Mouse (Mus musculus) G1E-ER4 (cell line): Measurements from ENCODE around the gene Zbtb20. TPM values are rescaled to one million over a fixed set of nuclear protein-coding genes. Genes with fewer than 3 reads are reported as not detected.

Experiments
- GATA1 ChIP-seq: IDR thresholded peaks from one replicate; pipeline ENCODE4 v1.8.0; 2012; ENCODE audit warnings: low read length, inconsistent platforms
- polyA plus RNA-seq: library from polyadenylated mRNA; stranded (reverse); fragments of >175 nt; gene quantifications from 2 replicates; pipeline ENCODE4 v1.2.3, GENCODE M21; 2012

Zbtb20 gene
- polyA plus RNA-seq, 1 experiment: 0.58 TPM

DNA sequence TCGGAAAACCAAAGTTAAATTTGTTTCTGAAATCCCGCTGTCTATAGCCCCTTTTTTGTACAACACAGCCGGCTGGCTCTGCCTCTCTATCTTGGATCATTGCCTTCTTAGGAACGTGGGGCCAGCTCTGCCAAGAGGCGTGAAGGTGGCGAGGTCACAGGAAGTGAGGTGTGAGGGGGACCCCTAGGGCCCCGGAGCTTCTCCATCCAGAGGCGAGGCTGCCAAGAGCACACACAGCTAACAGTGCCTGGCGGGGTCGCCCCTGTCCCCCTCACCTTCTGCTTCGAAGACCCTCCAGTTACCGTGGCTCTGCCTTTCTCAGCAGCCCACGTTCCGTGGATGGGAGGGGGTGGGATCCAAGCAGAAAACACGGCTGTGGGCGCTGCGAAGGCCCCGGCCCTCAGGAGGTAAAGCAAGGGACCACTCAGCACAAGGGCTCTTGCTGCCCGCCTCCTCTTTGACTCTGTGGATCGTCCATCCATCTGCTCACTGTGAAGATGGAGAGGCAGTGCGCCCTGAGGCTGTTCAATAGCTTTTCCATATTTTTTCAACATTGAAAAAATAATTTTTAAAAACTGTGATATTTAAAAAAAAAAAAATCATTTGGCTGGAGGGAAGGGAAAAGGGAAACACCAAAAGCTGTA is 762.8 kb downstream of the Zbtb20 start:
- no peak for TF ChIP-seq GATA1

DNA sequence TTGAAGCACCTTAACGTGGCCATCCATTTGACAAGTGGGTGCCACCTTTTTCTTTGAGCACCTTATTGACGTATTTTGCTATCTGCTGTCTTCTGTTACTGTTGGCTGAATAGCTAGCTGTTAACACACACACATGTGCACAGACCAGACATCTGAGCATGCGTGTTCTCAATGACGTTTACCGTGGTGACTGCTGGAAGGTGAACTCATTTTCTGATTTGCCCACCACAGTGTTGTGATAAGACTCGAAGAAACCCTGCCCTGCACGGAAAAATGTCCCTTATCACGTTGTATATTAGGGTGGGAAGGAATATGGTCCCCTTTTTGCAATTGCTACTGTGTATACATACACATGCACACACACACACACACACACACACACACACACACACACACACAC is 765.5 kb downstream of the Zbtb20 start:
- no peak for TF ChIP-seq GATA1

DNA sequence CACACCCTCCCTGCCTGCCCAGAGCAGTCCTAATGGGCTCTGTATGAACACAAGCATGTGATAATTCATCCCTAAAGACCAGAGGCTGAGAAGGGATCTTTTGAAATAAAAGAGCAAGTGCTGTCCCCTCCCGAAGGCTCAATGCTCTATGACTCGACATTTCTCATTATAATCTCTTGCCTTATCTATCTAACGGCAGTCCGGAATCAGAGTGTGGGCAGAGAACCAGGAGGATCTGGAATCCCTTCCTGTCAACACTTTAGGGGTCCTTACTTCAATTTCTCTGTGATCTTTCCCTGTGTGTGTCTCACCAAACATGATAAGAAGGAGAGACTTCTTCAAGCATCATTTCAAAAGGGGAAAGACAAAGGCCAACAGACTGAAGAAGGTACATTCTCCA is 770.2 kb downstream of the Zbtb20 start:
- TF ChIP-seq GATA1: no peak

DNA sequence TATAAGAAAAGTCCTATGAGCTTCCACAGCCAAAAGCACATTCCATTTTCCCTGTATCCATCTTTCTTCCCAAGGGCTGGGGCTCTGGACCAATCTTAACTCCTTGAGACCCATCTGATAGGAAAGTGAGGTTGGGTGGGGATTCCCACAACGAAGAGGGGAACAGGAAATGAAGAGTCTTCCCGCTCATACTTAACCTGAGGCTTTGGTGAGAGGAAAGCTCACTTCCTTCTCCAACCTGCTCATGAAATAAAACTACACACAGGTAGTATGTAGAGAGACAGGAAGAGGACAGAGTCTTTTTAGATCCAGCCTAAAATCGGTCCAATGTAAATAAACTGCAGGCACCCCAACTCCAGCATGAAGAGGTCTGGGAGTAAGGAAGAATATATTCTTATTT is 771.3 kb downstream of the Zbtb20 start:
- TF ChIP-seq GATA1: no peak

DNA sequence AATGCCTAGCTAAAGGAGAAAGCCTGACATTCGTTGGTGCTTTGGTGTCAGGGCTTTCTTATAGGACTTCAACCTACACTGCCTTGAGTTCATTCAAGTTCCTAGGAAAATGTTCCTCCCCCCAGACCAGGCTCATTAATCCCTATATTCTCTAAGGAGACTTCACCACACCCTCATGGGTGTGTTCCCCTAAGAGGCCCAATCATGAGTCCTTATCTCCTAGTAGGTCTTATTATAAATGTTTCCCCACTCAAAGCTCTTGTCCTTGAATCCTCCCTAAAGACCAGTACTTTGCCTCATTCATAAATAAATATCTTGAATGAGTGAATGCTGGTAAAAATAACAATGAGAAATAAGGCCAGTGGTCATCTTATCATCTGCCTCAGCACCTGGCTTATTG is 772.0 kb downstream of the Zbtb20 start:
- TF ChIP-seq GATA1: no peak

DNA sequence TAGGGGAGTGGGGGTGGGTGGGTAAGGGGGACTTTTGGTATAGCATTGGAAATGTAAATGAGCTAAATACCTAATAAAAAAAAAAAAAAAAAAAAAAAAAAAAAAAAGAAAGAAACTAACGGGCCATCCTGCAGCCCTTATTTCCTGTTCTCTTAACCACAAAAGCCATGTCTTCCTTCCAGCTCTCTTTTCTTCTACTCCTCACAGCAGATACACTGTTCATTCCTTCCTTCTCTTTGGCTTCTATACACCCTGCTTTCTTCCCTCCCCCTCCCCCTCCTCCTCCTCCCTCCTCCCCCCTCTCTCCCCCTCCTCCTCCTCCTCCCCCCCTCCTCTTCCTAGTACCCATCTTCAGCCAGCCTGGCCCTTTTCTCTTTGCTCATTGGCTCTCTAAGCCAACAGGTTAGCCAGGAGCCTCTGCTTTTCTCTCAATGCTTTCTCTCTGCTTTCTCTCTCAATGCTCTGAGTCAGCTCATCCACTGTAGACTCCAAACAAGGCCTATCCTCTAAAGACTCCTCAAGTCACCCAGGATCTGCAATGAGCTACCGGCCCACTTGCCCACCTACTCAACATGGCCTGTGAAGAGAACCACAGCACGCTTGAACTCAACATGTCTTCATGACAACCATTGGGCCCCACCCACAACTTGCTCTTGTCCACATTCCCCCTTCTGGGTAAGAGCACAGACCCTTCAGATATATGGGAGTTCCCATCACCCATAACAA is 774.8 kb downstream of the Zbtb20 start:
- TF ChIP-seq GATA1: no peak

DNA sequence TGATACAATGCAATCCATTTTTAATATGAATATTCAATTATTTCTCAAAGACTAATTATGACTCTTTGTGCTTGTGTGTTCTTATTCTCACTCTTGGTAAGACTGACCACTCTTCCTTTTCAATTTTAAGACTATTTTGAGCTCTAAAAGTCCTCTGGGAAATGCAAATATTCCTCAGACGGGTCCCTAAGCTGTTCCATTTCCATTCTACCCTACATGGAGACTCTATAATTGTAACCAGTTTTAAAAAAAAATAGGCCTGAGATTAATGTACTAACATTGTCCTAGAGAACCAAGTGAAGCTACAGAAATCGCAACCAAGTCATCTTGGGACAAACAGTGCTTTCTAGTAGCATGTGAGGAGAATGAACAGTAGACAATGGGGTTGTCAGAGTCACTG is 777.6 kb downstream of the Zbtb20 start:
- no peak for TF ChIP-seq GATA1

DNA sequence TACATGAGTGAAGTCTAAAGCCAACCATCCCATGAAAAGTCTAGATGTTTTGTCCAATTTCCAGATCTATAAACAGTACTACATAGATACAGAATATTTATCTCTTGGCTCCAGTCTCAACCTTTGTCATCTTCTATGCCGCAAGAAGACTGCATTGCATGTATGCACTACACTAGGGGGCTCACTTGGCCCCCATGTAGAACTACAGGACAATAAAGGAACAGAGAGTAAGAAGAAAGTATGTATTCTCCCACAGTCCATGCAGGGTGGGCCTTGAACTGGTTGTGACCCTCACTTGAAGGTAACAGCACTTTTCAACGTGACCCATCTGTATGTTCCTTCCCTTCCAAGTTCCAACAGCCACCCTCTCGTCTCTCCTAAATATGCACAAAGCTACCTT is 778.6 kb downstream of the Zbtb20 start:
- no peak for TF ChIP-seq GATA1

DNA sequence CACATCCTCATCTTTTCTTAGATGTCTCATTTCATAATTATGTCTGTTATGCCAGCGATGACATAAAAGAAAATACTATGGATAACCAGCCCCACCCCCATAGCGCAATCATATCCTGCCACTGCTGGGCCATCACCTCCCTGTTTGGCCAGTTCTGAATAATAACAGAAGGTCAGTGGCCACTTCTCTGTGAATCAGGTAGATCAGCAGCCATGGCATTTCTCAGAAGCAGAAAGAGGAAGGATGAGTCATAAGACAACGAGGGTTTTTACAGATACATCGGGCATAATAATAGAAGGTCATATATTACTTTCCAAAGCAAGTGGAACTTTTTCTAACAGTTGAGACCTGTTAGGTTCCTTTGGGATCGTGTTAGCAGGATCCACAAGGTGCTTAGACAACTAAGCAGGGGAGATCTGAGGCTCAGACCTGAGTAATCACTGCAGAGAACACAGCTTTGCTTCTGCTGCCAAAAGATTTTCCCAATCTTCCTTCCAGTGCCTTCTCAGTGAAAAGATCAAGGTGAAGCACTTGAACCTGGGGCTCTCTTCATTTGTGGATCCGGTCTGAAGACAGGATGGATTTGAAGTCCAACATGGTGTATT is 779.6 kb downstream of the Zbtb20 start:
- no peak for TF ChIP-seq GATA1

DNA sequence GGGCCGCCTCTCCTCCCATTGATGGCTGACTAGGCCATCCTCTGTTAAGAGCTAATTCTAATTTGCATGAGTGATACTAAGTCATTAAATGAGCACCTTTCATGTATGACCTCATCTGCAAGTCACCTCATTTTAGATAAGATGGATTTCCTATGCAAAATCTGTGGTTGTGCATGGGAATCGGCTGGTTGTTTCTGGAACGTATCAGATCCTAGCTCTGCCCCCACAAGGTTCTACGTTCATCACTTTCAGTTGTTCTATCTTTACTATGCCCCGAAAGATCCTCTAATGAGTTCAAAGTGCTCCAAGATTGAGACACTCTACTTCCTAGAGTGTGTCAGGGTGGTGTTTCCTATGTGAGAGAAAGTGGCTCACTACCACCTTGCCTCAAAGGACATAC is 785.9 kb downstream of the Zbtb20 start:
- TF ChIP-seq GATA1: no peak

DNA sequence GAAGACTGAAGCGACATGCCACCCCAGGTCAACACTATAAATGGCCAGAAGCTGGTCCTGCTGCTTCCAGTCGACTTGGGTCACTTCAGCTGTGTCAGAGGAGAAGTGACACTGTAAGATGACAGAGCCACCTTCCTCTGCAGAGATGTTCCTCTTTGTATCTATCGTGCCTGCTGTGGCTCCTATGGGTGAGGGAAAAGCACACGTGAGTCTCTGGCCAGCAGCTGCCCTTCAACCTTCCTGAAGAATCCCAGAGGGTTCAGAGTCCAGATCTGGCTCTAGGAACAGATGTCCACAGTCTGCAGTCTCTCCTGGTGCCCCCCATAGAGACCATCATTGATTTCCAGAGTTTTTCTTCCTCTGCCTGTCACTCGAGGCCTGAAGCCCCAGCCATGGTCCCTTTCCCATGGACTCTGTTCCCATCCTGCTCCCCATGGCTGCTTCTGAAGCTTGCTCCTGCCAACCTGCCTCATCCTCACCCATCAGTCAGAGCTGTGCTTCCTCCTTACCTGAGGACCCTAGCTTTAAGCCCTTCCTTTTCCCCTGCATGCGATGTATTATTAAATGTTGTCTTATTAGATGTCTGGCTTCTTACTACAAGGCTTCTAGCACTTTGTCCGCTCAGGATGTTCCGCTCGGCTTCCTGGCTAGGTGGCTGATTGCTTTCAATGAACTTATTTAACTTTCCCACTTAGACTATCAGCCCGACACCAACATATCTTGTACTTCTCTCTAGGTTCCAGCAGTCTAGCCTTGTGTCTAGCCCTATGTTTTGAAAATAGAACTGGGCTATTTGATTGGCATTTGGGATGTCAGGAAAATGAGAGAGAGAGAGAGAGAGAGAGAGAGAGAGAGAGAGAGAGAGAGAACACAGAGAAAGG is 786.7 kb downstream of the Zbtb20 start:
- TF ChIP-seq GATA1: no peak

DNA sequence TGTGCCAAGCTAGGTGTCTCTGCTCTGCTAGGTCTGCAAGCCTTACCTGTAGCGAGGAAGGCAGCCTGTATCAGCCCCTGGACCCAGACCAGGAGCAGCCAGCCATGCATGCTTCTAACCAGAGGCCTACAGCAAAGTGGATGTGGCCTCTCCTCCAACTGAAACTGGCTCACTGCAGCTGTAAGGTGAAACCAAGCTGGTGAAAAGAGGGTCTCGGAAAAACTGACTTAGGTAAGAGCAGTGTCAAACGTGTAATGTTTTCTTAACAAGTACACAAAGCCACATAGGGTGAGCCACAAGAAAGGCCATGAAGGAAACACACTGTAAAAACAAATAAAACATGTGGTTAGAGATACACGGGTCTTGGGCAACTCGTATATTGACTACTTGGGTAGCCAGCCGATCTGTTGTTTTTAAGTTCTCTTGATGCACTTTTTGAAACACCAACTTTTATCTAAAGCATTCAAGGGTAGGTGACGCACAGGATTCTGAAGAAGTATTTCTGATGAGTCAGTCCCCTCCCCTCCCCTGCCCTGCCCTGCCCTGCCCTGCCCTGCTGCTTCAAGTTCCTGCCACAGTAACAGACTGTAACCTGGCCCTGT is 788.4 kb downstream of the Zbtb20 start, which contains the start of gene Tigit:
Gene Tigit (minus strand): TSS at position 169 of the 602 bp plus-strand sequence.
- TF ChIP-seq GATA1: no peak

DNA sequence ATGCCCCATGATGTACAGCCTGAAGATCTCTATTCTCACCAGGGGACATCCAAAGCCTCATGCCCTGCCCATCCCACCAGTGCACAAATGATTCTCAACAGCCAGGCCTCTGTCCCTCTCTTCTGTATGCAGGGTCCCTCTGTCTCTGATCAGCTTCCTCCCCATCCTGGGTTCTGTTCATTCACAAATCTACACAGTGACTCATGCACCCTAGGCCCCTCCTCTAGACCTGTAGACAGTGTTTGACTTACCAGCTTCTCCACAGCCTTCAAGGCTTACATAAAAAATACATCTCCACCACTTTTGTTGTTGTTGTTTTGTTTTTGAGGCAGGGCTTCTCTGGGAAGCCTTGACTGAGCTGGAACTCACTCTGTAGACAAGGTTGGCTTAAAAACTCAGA is 789.2 kb downstream of the Zbtb20 start:
- TF ChIP-seq GATA1: no peak

DNA sequence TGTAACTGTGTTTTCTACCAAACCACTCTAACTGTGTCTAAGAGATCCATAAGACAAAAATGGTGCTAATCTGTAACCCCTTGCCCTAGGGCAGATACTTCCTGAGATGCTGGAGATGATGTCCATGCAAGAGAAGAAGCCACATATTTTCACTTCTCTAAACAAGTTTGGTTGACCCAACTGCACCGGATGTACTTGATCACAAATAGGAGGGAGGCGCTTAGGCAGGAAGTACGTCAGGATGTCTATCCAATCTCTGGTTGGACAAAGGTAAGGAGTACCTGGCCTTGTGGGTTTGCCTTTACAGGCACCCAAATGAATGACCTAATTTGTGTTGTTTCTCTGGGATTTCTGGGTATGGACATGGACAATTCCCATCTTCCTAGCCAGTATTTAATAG is 792.6 kb downstream of the Zbtb20 start:
- TF ChIP-seq GATA1: no peak

DNA sequence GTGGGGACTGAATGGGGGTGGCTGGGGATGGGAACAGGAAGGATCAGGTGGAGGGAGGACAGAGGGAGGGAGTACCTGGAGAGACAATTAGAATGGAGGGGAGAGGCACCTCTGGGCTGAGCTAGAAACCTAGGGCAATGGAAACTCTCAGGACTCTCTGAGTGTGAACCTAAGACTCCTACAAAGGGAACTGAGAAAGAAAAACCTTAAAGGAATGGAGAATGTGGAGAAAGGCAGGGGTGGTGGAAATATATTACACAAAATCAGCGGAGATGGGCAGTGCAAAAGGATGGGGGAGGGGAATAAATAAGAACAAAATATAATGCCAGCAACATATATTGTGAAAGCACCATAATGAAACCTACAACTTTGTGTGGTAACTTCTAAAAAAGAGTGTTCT is 796.3 kb downstream of the Zbtb20 start:
- TF ChIP-seq GATA1: no peak
